Mouse (Mus musculus): Measurements from ENCODE around the gene Cass4.

The Cass4 gene

GRCm38 (mm10) chr2:172439843-172440639, 46.4 kb downstream of the Cass4 start, which contains the start of gene Rtf2:
Gene Rtf2, plus strand, starts transcription at chr2:172440556.
- peak; percentile 100 for DNase-seq (ENCODE audit: low spot score in 2 of 2)

GRCm38 (mm10) chr2:172440640-172441005, 47.0 kb downstream of the Cass4 start:
- no peak for DNase-seq (ENCODE audit: low spot score in 2 of 2)

- no peak for DNase-seq (ENCODE audit: low spot score in 2 of 2)
These were observed 47.6 kb downstream of the Cass4 start for GRCm38 (mm10) chr2:172441176-172441575.

GRCm38 (mm10) chr2:172445617-172446016, 52.0 kb downstream of the Cass4 start:
- no peak for DNase-seq (ENCODE audit: low spot score in 2 of 2)

GRCm38 (mm10) chr2:172447317-172447716, 53.7 kb downstream of the Cass4 start:
- DNase-seq (ENCODE audit: low spot score in 2 of 2), result no peak

- no peak for DNase-seq (ENCODE audit: low spot score in 2 of 2)
These were observed 54.7 kb downstream of the Cass4 start for GRCm38 (mm10) chr2:172448329-172448728.

GRCm38 (mm10) chr2:172450640-172451039, 57.0 kb downstream of the Cass4 start:
- no peak for DNase-seq (ENCODE audit: low spot score in 2 of 2)

- DNase-seq (ENCODE audit: low spot score in 2 of 2), result no peak
These were observed 58.4 kb downstream of the Cass4 start for GRCm38 (mm10) chr2:172452031-172452430.

GRCm38 (mm10) chr2:172452458-172452857, 58.9 kb downstream of the Cass4 start:
- DNase-seq (ENCODE audit: low spot score in 2 of 2), result no peak

GRCm38 (mm10) chr2:172458496-172458895, 64.9 kb downstream of the Cass4 start, which contains the start of gene Gcnt7:
Gene Gcnt7, minus strand, starts transcription at chr2:172458596.
- no peak for DNase-seq (ENCODE audit: low spot score in 2 of 2)

GRCm38 (mm10) chr2:172460647-172461046, 67.1 kb downstream of the Cass4 start:
- DNase-seq (ENCODE audit: low spot score in 2 of 2), result no peak

- no peak for DNase-seq (ENCODE audit: low spot score in 2 of 2)
These were observed 69.2 kb downstream of the Cass4 start for GRCm38 (mm10) chr2:172462813-172463212.

- no peak for DNase-seq (ENCODE audit: low spot score in 2 of 2)
These were observed 73.0 kb downstream of the Cass4 start for GRCm38 (mm10) chr2:172466427-172467132.

GRCm38 (mm10) chr2:172467206-172467605, 73.6 kb downstream of the Cass4 start:
- no peak for DNase-seq (ENCODE audit: low spot score in 2 of 2)

- no peak for DNase-seq (ENCODE audit: low spot score in 2 of 2)
These were observed 74.8 kb downstream of the Cass4 start for GRCm38 (mm10) chr2:172468346-172468819.

GRCm38 (mm10) chr2:172472318-172472717, 78.7 kb downstream of the Cass4 start, which contains the start of gene Fam209:
Gene Fam209, plus strand, starts transcription at chr2:172472520.
- DNase-seq (ENCODE audit: low spot score in 2 of 2), result no peak

GRCm38 (mm10) chr2:172473591-172473990, 80.0 kb downstream of the Cass4 start:
- no peak for DNase-seq (ENCODE audit: low spot score in 2 of 2)

GRCm38 (mm10) chr2:172474970-172475369, 81.4 kb downstream of the Cass4 start:
- DNase-seq (ENCODE audit: low spot score in 2 of 2), result no peak

GRCm38 (mm10) chr2:172476707-172477260, 83.2 kb downstream of the Cass4 start:
- DNase-seq (ENCODE audit: low spot score in 2 of 2), result no peak

- no peak for DNase-seq (ENCODE audit: low spot score in 2 of 2)
These were observed 83.8 kb downstream of the Cass4 start for GRCm38 (mm10) chr2:172477350-172477749.

GRCm38 (mm10) chr2:172477860-172478259, 84.3 kb downstream of the Cass4 start:
- DNase-seq (ENCODE audit: low spot score in 2 of 2), result no peak

GRCm38 (mm10) chr2:172480296-172480695, 86.7 kb downstream of the Cass4 start:
- no peak for DNase-seq (ENCODE audit: low spot score in 2 of 2)
